Mouse (Mus musculus): ENCODE measurements at regions not wholly inside any gene's neighbourhood (a gene's known extent, or its start where the extent isn't known, plus 50 kb on each side); places are given as distances from the start of the nearest gene placed in this dataset.

- Histone ChIP-seq H3K27ac (no peak overlapping the region; the same call in 1 of the 2 replicates), H3K4me3 (no peak overlapping the region)
- intact Hi-C loops (cut with DNase I), result no loop called here
- no peak for TF ChIP-seq CTCF (IDR thresholded peaks at IDR 0.05)
- DNase-seq, result no peak
These were observed 100.1 kb upstream of the Slc44a1 start for GRCm38 (mm10) chr4:53340021-53340667.

GRCm38 (mm10) chr4:53339125-53340020 lies 100.8 kb upstream of the Slc44a1 start:
- H3K4me3 ChIP-seq, result no peak overlapping the region
- DNase-seq, result no peak
- peak overlapping the region; percentile 54; the same call in 1 of the 2 replicates for H3K27ac ChIP-seq
- intact Hi-C loops (cut with DNase I), result no loop called here
- TF ChIP-seq CTCF (IDR thresholded peaks at IDR 0.05), result no peak

DNA sequence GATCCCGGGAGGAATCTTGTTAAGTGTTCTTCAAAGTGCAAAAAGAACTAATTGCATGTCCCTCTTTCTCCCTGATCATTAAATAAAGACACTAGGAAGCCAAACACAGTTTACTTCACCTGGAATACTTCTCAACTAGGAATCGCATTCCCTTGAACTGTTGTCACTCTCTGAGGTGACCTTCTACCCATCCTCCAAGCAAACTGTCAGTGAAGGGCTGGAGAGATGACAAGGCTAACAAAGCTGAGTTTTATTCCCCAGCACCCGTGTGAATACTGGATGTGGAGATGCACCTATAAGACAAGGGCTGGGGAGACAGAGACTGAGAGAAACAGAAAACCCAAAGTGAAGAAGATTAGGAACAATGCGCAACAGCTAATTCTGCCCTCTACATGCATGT lies 101.7 kb upstream of the Slc44a1 start:
- Histone ChIP-seq H3K27ac (no peak overlapping the region), H3K4me3 (no peak overlapping the region)
- no peak for TF ChIP-seq CTCF (IDR thresholded peaks at IDR 0.05)
- no peak for DNase-seq
- intact Hi-C loops (cut with DNase I), result no loop called here

- TF ChIP-seq CTCF (IDR thresholded peaks at IDR 0.05), result no peak
- no peak overlapping the region for H3K4me3 ChIP-seq
- intact Hi-C loops (cut with DNase I), result no loop called here
- no peak for DNase-seq
- no peak overlapping the region for H3K27ac ChIP-seq
These were observed 102.4 kb upstream of the Slc44a1 start for GRCm38 (mm10) chr4:53337784-53338183.

- intact Hi-C loops (cut with DNase I), result no loop called here
- peak; percentile 27 for DNase-seq
- H3K27ac ChIP-seq, result no peak overlapping the region
- TF ChIP-seq CTCF (IDR thresholded peaks at IDR 0.05), result no peak
- no peak overlapping the region for H3K4me3 ChIP-seq
These were observed 112.6 kb upstream of the Slc44a1 start for GRCm38 (mm10) chr4:53327382-53328165.

GRCm38 (mm10) chr4:53323838-53324237 lies 116.4 kb upstream of the Slc44a1 start:
- TF ChIP-seq CTCF (IDR thresholded peaks at IDR 0.05), result no peak
- Histone ChIP-seq H3K4me3 (no peak overlapping the region), H3K27ac (no peak overlapping the region)
- no peak for DNase-seq
- intact Hi-C loops (cut with DNase I), result no loop called here

DNA sequence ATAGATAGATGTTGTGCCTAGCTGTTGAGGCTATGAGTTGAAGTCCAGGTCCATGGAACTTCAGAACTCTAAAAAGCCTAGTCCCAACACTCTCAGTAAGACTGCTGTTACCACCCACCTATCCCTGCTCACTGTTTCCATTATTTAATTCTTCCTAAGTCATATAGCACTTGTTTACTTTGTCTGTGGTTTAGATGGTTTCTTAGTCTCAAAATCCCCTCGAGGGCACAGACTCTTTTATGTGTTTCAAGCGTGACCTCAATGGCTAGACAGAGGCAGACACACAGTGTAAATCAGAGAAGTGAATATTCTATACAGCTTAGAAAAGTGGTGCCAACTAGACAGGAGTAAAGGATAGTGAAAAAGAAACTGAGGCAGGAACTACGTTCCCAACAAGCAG lies 117.0 kb upstream of the Slc44a1 start:
- no peak for TF ChIP-seq CTCF (IDR thresholded peaks at IDR 0.05)
- Histone ChIP-seq H3K4me3 (no peak overlapping the region), H3K27ac (no peak overlapping the region)
- DNase-seq, result no peak
- intact Hi-C loops (cut with DNase I), result no loop called here

- no peak for DNase-seq
- Histone ChIP-seq H3K4me3 (no peak overlapping the region), H3K27ac (no peak overlapping the region)
- intact Hi-C loops (cut with DNase I), result no loop called here
- TF ChIP-seq CTCF (IDR thresholded peaks at IDR 0.05), result no peak
These were observed 117.7 kb upstream of the Slc44a1 start for GRCm38 (mm10) chr4:53322484-53322883.

DNA sequence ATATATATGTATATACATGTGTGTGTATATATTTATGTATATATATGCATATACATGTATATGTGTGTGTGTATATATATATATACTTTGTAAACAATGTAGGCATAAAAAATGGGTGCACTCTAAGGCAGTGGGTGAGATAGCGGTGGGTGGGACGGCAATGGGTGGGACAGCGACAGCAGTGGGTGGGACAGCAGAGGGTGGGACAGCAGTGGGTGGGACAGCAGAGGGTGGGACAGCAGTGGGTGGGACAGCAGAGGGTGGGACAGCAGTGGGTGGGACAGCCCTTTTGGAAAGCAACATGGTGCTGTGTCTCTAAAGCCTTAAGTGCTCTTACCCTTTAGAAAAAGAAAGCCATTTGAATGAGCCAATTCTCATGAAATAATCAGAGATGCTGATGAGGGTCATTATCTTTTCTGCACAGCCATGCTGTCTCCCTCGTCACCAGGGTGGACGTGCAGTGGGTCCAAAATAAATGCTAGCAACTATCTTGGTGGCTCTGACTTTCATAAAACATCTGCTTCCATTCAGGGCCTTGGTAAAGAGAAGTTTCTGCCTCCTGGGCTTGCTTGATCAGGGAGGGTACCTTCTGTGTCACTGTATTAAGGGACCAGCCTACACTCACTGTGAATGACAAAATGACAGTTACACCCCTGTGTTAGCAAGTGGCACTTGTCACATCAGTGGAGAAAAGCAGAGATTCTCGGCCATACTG lies 119.3 kb upstream of the Slc44a1 start:
- TF ChIP-seq CTCF (IDR thresholded peaks at IDR 0.05), result no peak
- intact Hi-C loops (cut with DNase I), result no loop called here
- Histone ChIP-seq H3K4me3 (no peak overlapping the region), H3K27ac (no peak overlapping the region)
- no peak for DNase-seq

- no peak overlapping the region for H3K4me3 ChIP-seq
- TF ChIP-seq CTCF (IDR thresholded peaks at IDR 0.05), result no peak
- no peak for DNase-seq
- intact Hi-C loops (cut with DNase I), result no loop called here
- no peak overlapping the region for H3K27ac ChIP-seq
These were observed 121.2 kb upstream of the Slc44a1 start for GRCm38 (mm10) chr4:53319051-53319450.

DNA sequence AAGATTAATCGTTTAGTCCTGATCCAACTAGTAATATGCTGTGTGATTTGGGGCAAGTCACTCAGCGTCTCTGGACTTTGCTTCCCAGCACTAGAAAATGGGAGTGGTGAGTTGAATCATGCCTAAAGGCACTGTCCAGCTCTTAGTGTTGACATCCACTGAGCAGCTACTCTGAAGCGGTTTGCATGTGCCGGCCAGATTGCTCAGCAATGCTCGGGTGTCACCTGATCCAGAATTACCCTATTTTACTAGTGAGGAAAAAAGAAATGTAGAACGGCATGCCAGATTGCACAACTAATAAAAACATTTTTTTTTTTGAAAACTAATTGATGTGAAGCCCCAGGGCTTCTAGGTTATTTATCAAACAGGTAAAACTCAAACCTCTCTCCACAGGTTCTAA lies 122.0 kb upstream of the Slc44a1 start:
- Histone ChIP-seq H3K27ac (no peak overlapping the region), H3K4me3 (no peak overlapping the region)
- no peak for TF ChIP-seq CTCF (IDR thresholded peaks at IDR 0.05)
- DNase-seq, result peak; percentile 31
- intact Hi-C loops (cut with DNase I), result no loop called here

DNA sequence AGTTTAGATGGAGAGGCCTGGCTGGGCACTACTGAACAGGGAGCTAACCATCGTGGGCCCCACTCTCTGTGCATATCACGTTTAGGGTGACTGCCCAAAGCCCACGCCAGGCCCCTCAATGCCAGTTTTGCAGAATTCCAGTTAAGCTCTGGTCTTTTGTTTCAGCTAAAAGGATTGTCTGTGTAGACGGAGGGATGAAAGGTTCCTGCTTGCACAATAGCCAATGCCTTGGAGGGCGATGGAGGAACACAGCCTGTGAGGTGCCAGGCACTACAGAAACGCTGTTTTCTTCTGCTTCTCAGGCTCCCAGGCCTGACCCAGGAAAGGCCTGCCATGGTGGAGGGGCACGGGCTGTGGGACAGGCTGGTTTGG lies 122.8 kb upstream of the Slc44a1 start:
- DNase-seq, result no peak
- no peak for TF ChIP-seq CTCF (IDR thresholded peaks at IDR 0.05)
- intact Hi-C loops (cut with DNase I), result no loop called here
- H3K4me3 ChIP-seq, result no peak overlapping the region
- H3K27ac ChIP-seq, result no peak overlapping the region
